Mouse (Mus musculus) activated CD4-positive, CD25-positive, alpha-beta regulatory T cell, adult 4 months (primary cell): ENCODE measurements around the gene Olfr382. TPM values are rescaled to one million over a fixed set of nuclear protein-coding genes. Genes with fewer than 3 reads are reported as not detected.
"Not testable (repeated sequence)": the region's sequence is repeated elsewhere in the genome, so short reads cannot be mapped to it uniquely, and the experiment has no call there.

ENCODE experiments used
- ATAC-seq: one replicate; pipeline ENCODE4 v1.8.0; 2017
- polyA plus RNA-seq, 2 experiments: library from polyadenylated mRNA; unstranded; fragments of 100-300 nt; shearing (Covaris generic); gene quantifications; one replicate each; pipeline ENCODE4 v1.2.1; 2017

Olfr382 gene
- polyA plus RNA-seq: not detected

- ATAC-seq: no peak
These were observed at the start of gene Olfr382 for GRCm38 (mm10) chr11:73517097-73517496. Olfr382 (minus strand) TSS chr11:73517197.

GRCm38 (mm10) chr11:73528971-73529370, 12.0 kb upstream of the Olfr382 start:
- ATAC-seq: not testable (repeated sequence)

- ATAC-seq: no peak
These were observed 25.5 kb downstream of the Olfr382 start, which contains the start of gene Olfr381 for GRCm38 (mm10) chr11:73491503-73491902. Olfr381 (minus strand) TSS chr11:73491603.

Other genes with a start within 250 kb of the Olfr382 start
- under 1 TPM in 1 of 2 experiments, not detected in 1; 0.09 TPM for gene Trpv3, start 249.8 kb downstream of the Olfr382 start, polyA plus RNA-seq
- gene Aspa, start 187.6 kb downstream of the Olfr382 start, polyA plus RNA-seq: under 1 TPM in 1 of 2 experiments, not detected in 1; 0.08 TPM
- not detected for gene Gm49340, start 187.5 kb downstream of the Olfr382 start, polyA plus RNA-seq
- gene Spata22, start 187.5 kb downstream of the Olfr382 start, polyA plus RNA-seq: not detected
- not detected for gene Olfr20, start 166.4 kb downstream of the Olfr382 start, polyA plus RNA-seq
- gene Olfr376, start 146.0 kb downstream of the Olfr382 start, polyA plus RNA-seq: not detected
- not detected for gene Olfr1, start 117.6 kb downstream of the Olfr382 start, polyA plus RNA-seq
- not detected for gene Olfr378, start 88.7 kb downstream of the Olfr382 start, polyA plus RNA-seq
- not detected for gene Olfr380, start 59.7 kb downstream of the Olfr382 start, polyA plus RNA-seq
- not detected for gene Olfr381, start 25.6 kb downstream of the Olfr382 start, polyA plus RNA-seq
- not detected for gene Olfr385, start 75.8 kb upstream of the Olfr382 start, polyA plus RNA-seq
- gene Olfr384, start 81.4 kb upstream of the Olfr382 start, polyA plus RNA-seq: not detected
- gene Zfp735, start 171.6 kb upstream of the Olfr382 start, polyA plus RNA-seq: not detected